Mouse (Mus musculus): ENCODE data around the gene Meox1. TPM values are rescaled to one million over a fixed set of nuclear protein-coding genes. Genes with fewer than 3 reads are reported as not detected.

Meox1 gene
- total RNA-seq, 4 experiments from 2014 or later = 1.1 to 2.4 (median 1.8) TPM

GRCm38 (mm10) chr11:101855950-101856712, 38.0 kb downstream of the Meox1 start:
- peak; percentile 20 to 50 for DNase-seq (ENCODE audit: low spot score in 2 of 2)

- DNase-seq (ENCODE audit: low spot score in 2 of 2) = peak in 1 of 2 experiments; percentile 17
Observed at GRCm38 (mm10) chr11:101851042-101851441, 43.1 kb downstream of the Meox1 start.

GRCm38 (mm10) chr11:101849286-101849685, 44.9 kb downstream of the Meox1 start:
- DNase-seq (ENCODE audit: low spot score in 2 of 2) = peak in 1 of 2 experiments; percentile 32

- no peak for DNase-seq (ENCODE audit: low spot score in 2 of 2)
Observed at GRCm38 (mm10) chr11:101847509-101847908, 46.7 kb downstream of the Meox1 start.

- no peak for DNase-seq (ENCODE audit: low spot score in 2 of 2)
Observed at GRCm38 (mm10) chr11:101842773-101843163, 51.4 kb downstream of the Meox1 start.

GRCm38 (mm10) chr11:101841998-101842772, 52.0 kb downstream of the Meox1 start:
- no peak for DNase-seq (ENCODE audit: low spot score in 2 of 2)

- DNase-seq (ENCODE audit: low spot score in 2 of 2) = no peak
Observed at GRCm38 (mm10) chr11:101840405-101840804, 53.8 kb downstream of the Meox1 start.

GRCm38 (mm10) chr11:101839426-101839825, 54.7 kb downstream of the Meox1 start:
- DNase-seq (ENCODE audit: low spot score in 2 of 2) = peak in 1 of 2 experiments; percentile 34

GRCm38 (mm10) chr11:101832001-101832400, 62.2 kb downstream of the Meox1 start:
- no peak for DNase-seq (ENCODE audit: low spot score in 2 of 2)

GRCm38 (mm10) chr11:101830616-101831015, 63.6 kb downstream of the Meox1 start:
- no peak for DNase-seq (ENCODE audit: low spot score in 2 of 2)

GRCm38 (mm10) chr11:101830112-101830511, 64.1 kb downstream of the Meox1 start:
- peak; percentile 17 to 37 for DNase-seq (ENCODE audit: low spot score in 2 of 2)

GRCm38 (mm10) chr11:101828718-101829117, 65.5 kb downstream of the Meox1 start:
- DNase-seq (ENCODE audit: low spot score in 2 of 2) = no peak

Other genes with a start within 250 kb of the Meox1 start
- gene Arl4d, start 228.8 kb downstream of the Meox1 start, total RNA-seq (2022) = 10 to 100 TPM in 1 of 4 experiments, 1 to 10 TPM in 3; 4.6 to 10.2 (median 5.7) TPM
- 10 to 100 TPM; 12.3 to 15.0 (median 13.6) TPM for gene Dhx8, start 161.5 kb downstream of the Meox1 start, total RNA-seq (2022)
- gene Etv4, start 109.0 kb downstream of the Meox1 start, total RNA-seq (2022) = 1 to 10 TPM; 1.1 to 1.9 (median 1.5) TPM
- not detected for gene Sost, start 72.6 kb upstream of the Meox1 start, total RNA-seq (2022)
- not detected for gene Cfap97d1, start 89.9 kb upstream of the Meox1 start, total RNA-seq (2022)
- gene Dusp3, start 92.6 kb upstream of the Meox1 start, total RNA-seq (2022) = 100 to 1,000 TPM; 134 to 209 (median 172) TPM
- 10 to 100 TPM; 12.9 to 17.9 (median 15.7) TPM for gene Mpp3, start 134.1 kb upstream of the Meox1 start, total RNA-seq (2022)
- 10 to 100 TPM; 12.9 to 17.6 (median 15.0) TPM for gene Cd300lg, start 147.1 kb upstream of the Meox1 start, total RNA-seq (2022)
- gene Mpp2, start 194.1 kb upstream of the Meox1 start, total RNA-seq (2022) = 1 to 10 TPM in 1 of 4 experiments, under 1 TPM in 3; 0.27 to 1.1 (median 0.57) TPM
- gene Ppy, start 206.9 kb upstream of the Meox1 start, total RNA-seq (2022) = not detected
- not detected for gene Pyy, start 213.5 kb upstream of the Meox1 start, total RNA-seq (2022)

All from gastrocnemius, adult 8-10 months (tissue).